Mouse (Mus musculus) c-Kit-negative CD71-positive TER-119-positive erythroid progenitor cells, embryonic 14.5 days (primary cell): ENCODE measurements around the gene Tbp.
A peak's percentile ranks its signal among the peaks of the same experiment; 100 is the strongest.

Source experiments
- DNase-seq: peaks from one replicate; pipeline ENCODE4 v3.0.0-alpha.2; 2013; ENCODE audit warnings: low read depth, low spot score

Tbp gene

DNA sequence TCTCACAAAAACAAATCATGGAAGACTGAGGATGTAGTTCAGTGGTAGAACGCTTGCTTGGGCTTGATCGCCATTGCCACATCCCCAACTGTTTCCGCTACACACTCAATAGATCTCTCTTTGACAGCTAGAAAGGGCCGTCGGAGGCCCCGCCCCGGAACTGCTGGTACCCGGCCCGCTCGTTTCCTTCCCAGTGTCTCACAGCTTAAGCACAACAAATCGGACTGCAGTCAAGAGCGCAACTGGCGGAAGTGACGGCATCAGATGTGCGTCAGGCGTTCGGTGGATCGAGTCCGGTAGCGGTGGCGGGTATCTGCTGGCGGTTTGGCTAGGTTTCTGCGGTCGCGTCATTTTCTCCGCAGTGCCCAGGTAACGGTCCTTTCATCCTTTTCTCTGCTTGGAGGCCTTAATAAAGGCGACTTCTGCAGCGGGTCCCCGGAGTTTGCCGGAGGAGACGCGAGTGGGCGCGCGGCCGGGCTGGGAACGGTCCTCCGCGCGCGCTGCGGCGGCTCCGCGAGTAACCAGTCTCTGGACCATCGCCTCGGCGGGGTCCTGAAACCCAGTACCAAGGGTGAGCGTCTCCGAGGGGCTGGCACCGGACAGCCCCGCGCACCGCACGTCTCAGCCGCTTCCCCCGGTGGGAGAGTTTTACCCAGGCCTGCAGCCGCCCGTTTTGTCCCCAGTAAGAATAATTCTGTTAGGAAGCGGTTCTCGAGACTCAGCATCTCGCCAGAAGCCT is at the start of gene Tbp, which contains the start of gene Psmb1:
Tbp (plus strand) TSS at position 233 of the 739 bp plus-strand sequence.
Psmb1 (minus strand) TSS at position 96 of the 739 bp plus-strand sequence.
- peak; percentile 93 for DNase-seq

DNA sequence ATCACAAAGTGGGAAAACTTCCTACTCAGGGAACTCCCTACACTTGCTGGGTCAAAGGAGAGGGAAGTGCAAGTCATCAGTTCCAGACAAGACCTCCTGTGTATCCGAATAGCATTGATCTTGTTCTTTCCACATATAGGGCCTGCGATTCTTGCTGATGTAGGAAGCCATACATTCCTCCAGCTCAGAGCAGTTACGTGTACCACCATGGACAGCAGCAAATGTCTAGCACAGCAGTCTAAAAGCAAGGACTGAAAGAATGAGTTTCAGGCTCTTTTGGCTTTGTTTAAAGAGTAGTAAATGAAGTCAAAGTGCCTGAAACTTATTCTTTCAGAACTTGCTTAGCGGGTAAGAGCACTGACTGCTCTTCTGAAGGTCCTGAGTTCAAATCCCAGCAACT is 44.5 kb upstream of the Tbp start:
- DNase-seq = no peak

DNA sequence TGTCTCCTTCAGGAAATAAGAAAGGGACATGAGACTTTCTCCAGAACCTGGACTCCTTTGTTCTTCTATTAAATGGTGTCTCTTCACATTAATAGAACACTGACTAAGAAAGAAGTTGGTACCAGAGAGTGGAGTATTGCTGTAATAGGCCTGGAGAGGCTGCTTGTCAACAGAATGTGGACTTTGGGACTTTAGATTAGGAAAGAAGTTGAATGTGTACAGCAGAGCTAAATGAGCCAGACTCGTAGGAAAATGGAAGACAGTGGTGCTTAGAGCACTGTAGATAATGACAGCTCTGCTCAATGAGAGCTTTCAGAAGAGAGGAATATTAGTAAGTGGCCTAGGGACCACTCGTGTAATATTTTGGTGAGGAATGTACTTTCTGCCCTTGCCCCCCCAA is 43.1 kb upstream of the Tbp start:
- no peak for DNase-seq

DNA sequence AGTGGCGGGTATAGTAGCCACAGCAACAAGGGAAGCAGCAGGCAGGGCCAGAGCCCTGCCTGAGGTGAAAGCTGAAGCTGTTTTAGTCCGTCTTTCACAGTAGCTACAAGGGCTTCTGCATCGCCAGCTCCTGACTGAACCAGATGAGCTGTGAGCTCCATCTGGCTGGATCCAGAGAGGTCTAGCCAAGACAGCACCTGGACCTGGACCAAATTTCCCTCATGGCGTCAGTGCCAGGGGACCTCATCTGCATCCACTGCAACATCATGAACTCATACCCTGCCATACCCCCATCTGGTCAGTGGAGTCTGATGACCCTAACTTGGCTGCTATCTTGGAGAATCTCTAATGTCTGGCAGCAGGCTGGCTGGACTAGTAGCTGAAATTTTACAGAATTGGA is 39.9 kb upstream of the Tbp start:
- DNase-seq = no peak

DNA sequence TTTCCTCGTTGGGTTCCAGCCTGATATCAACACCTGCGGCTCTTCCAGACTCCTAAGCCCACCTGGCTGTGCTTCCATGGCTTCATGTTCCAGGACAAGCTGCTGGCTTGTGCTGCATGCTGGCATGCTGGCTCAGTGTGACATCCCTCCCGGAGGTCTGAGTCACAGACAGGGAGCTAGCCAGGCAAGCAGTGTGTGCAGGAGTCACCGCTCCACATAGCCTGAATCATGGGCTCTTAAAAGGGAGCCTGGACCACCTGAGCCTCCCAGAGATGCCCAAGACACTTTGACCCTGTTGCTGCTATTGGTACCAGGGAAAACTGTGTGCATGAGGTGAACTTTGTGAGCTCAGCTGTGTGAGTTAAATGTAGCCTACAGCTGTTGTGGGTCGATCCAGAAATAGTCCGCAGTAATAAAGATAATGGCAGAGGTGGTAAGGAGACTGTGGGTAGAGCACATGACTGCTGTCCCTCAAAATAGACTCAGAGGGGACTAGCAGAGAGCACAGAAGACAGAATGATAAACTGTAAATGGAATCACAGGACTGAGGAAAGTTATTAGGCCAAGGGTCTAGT is 37.7 kb upstream of the Tbp start:
- DNase-seq = no peak

DNA sequence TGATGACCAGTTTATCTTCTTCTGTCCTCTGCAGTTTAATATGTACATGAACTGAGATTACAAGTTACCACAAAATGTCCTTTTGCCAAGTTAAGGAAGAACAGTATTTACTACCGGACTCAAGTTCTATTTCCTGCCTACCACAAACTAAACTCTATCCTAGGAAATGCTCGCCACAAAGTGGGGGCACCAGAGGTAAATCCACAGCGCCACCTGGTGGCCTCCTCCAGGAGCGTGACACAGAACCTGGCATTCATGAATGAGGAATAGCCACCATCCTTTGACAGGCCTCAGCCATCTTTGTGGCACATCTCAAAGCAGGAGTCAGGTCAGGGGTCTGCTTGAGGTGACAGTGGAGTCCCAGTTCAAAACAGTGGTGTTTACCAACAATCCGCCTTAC is 32.0 kb upstream of the Tbp start:
- DNase-seq = peak; percentile 44

DNA sequence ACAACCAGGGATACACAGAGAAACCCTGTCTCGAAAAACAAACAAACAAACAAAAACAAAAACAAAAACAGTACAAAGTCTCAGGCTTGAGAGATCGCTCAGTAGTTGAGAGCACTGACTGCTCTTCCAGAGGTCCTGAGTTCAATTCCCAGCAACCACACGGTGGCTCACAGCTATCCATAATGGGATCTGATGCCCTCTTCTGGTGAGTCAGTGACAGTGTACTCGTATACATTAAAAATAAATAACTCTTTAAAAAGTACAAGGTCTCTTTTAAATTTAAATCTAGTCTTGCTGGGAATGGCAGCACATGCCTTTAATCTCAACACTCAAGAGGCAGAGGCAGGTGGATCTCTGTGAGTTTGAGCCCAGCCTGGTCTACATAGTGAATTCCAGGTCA is 27.0 kb upstream of the Tbp start:
- DNase-seq = no peak

DNA sequence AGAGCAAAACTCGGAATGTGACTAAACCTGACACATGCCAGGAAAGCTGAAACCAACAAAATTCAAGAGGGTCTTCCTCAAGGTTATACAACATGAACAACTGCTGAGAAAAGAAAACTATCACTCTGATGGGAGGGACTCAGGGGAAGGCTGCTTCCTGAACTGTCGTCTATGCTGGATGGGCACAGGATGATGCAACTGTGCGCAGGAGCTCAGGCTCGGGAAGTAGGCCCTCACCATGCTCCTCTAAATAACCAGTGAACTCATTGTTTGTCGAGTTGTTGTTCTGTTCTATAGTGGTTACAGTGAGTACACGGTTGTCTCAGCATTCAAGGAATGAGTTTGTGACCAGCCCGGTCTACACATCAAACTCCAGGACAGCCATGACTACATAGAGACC is 9.1 kb upstream of the Tbp start:
- no peak for DNase-seq

DNA sequence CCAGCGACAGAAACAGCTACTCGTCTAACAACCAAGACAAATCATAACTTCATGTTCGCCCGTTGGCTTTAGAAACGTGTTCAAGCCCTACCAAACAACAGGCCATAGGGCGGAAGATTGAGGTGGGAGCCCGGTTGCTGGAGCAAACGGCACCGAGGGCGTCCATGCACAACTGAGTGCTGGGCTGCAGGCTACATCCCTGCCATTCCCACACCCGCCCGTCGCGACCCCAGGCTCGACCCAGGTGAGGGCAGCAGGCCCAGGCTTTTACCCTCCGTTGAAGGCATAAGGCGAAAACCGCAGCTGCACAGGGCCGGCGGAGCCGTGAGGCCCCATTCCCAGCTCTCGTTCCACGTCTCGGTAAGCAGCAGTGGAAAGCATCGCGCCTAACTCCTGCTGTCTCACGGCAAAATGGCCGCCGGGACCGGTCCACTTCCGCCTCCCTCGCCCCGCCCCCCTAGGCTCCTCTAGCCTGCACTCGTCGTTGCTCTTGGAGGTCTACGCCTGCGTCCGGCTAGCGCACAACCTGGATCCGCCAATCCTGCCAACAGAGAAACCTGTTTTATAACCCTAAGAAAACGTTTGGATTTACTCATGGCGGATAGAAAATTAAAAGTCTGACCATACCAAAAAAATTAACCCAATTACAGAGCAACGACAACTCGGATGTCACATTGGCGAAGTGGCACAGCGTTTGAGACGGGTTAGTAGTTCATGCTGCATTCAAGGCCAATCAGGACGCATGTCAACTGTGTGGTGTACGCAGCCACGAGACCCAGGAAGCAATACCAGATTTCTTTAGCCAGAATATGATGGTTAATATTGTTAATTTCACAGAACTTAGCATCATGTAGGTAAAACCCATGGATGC is 1.6 kb upstream of the Tbp start:
- DNase-seq = peak; percentile 86

DNA sequence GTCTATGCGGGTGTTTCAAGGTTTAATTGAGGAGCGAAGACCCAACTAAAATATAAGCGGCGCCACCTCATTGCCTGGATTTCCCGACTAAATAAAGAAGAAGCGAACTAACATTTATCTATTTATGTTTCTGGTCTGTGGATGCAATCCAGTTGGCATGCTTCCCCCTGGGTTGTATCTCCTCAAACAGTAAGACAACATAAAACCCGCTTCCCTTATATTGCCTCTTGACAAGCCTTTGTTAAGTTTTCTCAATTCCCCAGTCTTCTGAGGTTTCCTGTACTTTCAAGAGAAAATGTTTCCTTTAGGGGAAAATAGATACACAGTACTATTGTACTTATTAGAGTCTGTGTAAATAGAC is 955 bp upstream of the Tbp start:
- DNase-seq = no peak

DNA sequence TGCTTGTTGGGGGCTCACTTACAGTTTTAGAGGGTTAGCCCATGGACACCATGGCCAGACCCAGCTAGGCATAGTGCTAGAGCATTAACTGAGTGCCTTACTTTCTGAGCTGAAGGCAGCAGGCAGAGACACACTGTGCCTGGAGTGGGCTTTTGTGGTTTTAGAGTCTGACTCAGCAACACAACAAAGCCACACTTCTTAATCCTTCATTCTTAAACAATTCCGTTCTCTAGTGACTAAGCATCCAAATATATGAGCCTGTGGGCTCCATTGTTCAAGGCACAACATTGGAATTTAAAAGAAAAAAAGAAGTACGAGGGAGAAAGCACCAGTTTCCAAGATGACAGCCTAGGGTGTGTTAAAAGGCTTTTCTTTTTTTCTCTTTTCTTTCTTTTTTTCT is 11.0 kb downstream of the Tbp start:
- no peak for DNase-seq

DNA sequence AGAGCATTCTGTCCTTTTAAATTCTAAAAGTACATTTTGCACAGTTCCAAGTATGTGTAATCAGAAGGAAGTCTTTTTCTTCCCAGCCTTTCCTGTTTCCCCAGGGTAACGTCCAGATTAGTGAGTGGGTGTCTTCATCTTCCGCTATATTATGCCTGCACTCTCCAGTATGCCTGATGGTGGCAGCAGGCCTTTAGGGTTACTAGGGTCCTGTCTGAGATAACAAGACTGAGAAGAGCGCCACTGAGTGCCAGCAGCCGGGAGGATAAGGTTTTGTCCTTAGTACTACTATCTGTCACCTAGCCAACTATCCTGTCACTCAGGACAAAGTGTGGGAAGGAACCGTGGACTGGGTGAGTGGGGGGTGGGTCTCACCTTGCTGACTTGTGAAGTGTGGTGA is 18.1 kb downstream of the Tbp start:
- no peak for DNase-seq

DNA sequence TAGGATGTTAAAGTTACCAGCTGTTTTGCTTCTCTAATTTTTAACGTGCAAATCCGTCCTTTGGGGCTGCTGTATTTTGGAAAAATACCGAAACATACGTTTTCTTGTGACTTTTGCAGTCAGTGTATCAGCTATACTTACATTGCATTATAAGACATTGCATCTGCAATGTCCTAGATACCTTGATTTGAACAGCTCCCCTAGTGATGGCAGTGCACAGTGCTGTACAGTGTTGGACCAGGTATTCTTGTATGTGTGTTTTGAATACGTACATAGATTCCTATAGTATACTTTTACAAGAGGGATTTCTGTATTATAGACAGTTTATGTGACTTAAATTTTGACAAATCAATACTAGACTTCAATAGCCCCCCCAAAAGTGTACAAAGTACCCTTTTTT is 18.5 kb downstream of the Tbp start:
- no peak for DNase-seq

DNA sequence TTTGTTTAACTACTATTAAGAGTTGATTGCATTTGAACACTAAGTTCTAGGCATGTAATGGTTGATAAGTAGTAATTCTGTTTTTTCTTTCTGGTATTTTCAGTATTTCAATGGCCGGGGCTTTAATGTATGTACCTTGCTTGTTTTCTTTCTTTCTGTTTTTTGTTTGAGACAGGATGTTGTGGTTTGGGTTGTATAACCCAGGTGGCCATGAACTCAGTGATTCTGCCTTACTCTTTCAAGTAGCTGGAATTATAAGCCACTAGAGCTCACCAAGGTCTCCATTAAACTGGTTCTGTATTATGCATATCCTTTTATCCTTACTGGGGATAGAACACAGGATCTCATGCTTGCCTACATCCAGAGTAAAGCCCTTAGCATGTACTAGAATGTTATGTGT is 19.1 kb downstream of the Tbp start:
- no peak for DNase-seq

DNA sequence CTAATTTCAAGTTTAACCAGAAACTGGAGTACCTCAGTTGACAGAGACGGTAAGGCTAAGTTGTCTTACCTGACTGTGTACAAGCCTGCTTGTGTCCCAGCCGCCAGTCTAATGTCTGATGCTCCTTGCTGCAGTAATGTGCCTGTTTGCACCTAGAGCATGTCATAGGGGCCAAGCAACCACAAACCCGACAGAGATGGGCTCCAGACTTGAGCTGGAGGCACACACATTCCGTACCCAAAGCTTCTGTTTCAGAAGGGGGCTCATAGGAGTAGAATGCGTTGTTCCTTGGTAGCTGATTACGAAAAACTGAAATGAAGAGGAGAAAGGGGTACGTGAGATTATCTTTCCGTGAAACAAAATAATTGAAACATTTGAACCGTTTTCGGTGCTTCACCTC is 26.6 kb downstream of the Tbp start:
- DNase-seq = no peak

DNA sequence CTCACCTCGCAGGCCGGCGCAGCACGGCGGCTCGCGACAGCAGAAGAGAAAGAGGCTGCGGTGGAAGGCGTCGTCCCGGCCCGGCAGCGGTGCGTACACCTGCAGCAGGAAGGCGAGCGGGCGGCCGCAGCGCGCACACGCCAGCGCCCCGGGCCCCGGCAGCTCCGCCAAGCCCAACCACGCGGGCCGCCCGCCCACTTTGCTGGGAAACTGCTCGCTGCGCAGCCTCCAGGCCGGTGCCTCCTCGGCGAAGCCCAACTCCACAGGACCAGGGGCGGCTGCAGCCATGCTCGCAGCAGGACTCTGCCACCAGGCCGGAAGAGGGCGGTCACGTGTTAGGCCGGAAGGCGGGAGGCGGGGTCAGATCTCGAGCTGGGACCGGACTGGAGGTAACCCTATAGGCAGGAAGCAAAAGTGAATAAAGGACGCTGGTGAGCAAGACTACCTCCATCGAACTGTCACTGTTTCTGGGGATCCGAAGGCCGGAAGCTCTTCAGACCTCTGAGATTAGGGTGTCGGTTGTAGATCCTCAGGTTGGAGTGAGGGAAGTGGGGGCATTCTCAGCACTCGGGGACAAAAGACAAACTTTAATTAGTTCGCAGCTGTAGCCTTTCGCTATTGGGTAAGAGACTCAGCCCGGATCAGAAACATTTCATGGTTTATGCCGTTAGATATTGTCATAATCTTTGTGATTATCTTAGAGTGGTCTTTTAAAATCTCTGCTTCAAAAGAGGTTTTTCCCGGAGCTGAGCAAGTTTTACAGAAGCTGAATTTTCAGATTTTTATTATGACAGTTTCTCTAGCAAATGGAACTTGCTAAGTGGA is 27.5 kb downstream of the Tbp start, which contains the start of gene Pdcd2:
Pdcd2 (minus strand) TSS at position 316 of the 825 bp plus-strand sequence.
- peak; percentile 85 for DNase-seq

DNA sequence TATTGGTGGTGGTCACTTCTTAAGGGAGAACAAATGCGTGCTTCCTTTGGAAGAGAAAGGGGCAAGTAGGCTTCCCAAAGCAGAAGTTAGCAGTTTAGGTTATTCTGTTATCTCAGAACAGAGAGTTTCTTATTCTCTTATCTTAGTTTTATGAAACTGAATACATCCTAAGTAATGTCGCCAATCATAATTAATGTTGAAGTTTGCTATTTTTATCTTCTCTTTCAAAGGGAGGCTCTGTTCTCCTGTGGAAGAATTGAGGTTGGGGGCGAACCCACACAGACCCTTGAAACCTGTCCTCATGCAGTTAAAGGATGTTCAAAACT is 28.1 kb downstream of the Tbp start:
- no peak for DNase-seq

DNA sequence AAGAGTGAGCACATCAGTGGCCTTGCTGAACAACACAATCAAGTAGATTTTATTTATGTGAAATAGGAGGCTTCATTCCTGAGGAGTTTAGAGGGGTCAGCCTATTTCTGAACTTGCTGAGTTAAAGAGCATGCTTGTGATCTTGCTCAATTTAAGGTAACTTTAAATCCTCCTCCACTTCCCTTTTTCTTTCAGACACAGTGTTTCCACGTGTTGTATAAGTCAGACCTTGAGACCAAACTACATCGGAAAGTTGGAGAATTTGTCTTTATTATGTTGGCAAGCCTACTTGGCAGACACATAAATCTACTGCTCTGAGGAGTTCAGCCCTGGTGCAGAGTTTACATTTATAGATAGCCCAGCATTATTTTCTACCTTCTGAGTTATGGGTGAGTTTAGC is 29.2 kb downstream of the Tbp start:
- DNase-seq = no peak

DNA sequence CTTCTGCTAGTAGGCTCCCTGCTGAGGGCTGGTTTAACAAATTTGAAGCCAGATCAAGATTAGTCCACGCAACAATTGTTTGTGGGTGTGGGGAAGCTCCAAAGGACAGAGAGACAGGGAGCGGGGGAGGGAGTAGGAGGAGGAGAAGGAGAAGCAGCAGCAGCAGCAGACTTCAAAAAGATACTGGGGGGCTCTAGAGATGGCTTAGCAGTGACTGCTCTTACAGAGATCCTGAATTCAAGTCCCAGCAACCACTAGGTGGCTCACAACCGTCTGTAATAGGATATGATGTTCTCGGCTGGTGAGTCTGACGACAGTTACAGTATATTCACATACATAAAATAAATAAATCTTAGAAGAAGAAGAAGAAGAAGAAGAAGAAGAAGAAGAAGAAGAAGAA is 30.5 kb downstream of the Tbp start:
- DNase-seq = no peak

DNA sequence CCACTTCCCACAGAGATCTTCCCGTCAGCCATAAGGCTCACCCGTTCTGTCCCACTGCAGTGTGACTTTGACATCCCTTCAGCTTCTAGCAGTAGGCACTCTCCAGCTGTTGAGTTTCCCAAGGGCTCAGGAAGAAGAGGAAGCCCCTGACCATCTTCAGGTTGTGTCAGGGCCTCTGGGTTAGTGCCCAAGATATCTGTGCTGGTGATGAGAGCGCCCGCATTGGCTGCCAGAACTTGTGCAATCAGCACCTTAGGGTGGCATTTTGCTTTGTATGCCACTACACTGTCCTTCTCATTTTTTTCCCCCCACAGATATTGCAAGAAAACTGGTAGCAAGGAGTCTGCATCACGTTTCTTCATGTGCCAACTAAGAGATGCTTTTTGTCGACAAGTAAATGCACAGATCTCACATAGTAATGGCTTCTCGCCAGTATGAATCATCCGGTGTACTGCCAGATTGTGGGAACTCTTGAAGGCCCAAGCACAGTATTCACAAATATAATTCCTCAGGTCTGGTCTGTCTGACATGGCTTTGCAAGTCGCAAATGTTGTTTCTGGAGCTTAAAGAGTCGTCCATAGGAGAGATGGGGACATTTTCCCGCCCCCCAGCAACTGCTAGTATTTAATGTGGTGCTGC is 35.6 kb downstream of the Tbp start:
- no peak for DNase-seq

DNA sequence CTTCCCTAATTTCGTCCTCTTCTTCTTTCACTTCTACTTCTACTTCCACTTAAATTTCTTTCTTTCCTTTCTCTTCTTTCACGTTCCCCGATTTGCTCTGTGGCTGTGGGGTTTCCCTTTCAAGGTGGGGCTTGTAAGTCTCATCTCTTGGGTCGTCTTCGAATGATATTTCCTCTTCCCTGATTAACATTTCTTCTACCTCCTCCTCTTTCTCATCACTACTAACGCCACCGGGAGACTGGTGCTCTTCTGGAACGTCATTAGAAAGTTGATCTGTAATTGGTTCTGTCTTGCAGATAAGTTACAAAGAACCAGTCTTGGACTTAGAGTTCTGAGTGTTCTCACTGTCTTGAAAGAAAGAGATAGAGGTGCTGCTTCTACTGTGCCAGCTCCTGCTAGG is 36.3 kb downstream of the Tbp start:
- DNase-seq = no peak
